ENCODE assay signal across 16 mouse cellular contexts in the genomic region with DNA sequence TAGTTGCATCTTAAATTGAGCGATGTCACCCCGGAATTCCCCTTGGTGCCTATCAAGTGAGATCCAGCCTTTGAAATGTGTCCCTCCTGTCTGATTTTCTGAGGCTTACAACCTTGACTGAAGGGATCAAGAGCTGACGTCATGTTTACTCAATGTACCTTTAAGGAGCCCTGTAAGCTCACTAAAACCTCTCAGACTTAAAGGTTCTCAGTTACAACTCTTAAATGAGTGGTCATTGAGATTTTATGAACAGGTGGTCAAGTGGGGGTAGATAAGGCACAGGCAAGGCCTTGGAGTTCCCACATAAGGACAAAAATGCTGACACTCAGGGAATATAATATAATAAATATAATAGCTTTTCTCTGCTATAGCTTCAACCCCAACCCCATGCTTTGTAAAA.
"Had no signal": no experiment of that assay in that cellular context is flagged by ENCODE, and none has a peak within 500 bp of the region (broad histone marks: within the 10 kb centered on the region; RNA-seq: fewer than 3 reads in every experiment).

No protein-coding gene starts in this region.

- H3K4me3 ChIP-seq: neural tube, embryonic 13.5 days; neural tube, embryonic 15.5 days; stomach, embryonic 15.5 days had no signal

- DNase-seq: retina, postnatal 1 day; right cerebral cortex, adult 18-20 months; right cerebral cortex, postnatal 14 days; right cerebral cortex, postnatal 25 days; right cerebral cortex, postnatal 4 days; spleen, adult 18-20 months; thymus, adult 18-20 months; thymus, adult 2 months; thymus, postnatal 14 days; thymus, postnatal 25 days; thymus, postnatal 36 days; thymus, postnatal 4 days had no signal

- H3K9ac ChIP-seq: neural tube, embryonic 13.5 days; neural tube, embryonic 15.5 days; stomach, embryonic 15.5 days had no signal

- H3K4me1 ChIP-seq: neural tube, embryonic 13.5 days; neural tube, embryonic 15.5 days; stomach, embryonic 15.5 days had no signal

- H3K27ac ChIP-seq: neural tube, embryonic 13.5 days; neural tube, embryonic 15.5 days; stomach, embryonic 15.5 days; stomach, postnatal 0 days had no signal

- H3K4me2 ChIP-seq: neural tube, embryonic 13.5 days; neural tube, embryonic 15.5 days; stomach, embryonic 15.5 days had no signal

- H3K36me3 ChIP-seq: neural tube, embryonic 13.5 days; neural tube, embryonic 15.5 days; stomach, embryonic 15.5 days had no signal

- H3K9me3 ChIP-seq: neural tube, embryonic 13.5 days; neural tube, embryonic 15.5 days; stomach, embryonic 15.5 days had no signal

- H3K27me3 ChIP-seq: neural tube, embryonic 13.5 days; neural tube, embryonic 15.5 days; stomach, embryonic 15.5 days had no signal
